Mouse (Mus musculus): ENCODE measurements at regions not wholly inside any gene's neighbourhood (a gene's known extent, or its start where the extent isn't known, plus 50 kb on each side); places are given as distances from the start of the nearest gene placed in this dataset.

- DNase-seq: no peak
Observed at GRCm38 (mm10) chr5:75471010-75471409, 103.7 kb upstream of the Kit start.

- DNase-seq: no peak
Observed at GRCm38 (mm10) chr5:75472484-75472883, 102.2 kb upstream of the Kit start.

GRCm38 (mm10) chr5:75475414-75475813 lies 99.3 kb upstream of the Kit start:
- DNase-seq: no peak

GRCm38 (mm10) chr5:75478499-75478898 lies 96.2 kb upstream of the Kit start:
- no peak for DNase-seq

- DNase-seq: no peak
Observed at GRCm38 (mm10) chr5:75479149-75479548, 95.6 kb upstream of the Kit start.

- no peak for DNase-seq
Observed at GRCm38 (mm10) chr5:75481595-75481994, 93.1 kb upstream of the Kit start.

GRCm38 (mm10) chr5:75484330-75484729 lies 90.4 kb upstream of the Kit start:
- peak; percentile 3 to 44 for DNase-seq

GRCm38 (mm10) chr5:75490806-75491205 lies 83.9 kb upstream of the Kit start:
- DNase-seq: peak in 1 of 2 experiments; percentile 15

GRCm38 (mm10) chr5:75494143-75494542 lies 80.6 kb upstream of the Kit start:
- DNase-seq: no peak

- no peak for DNase-seq
Observed at GRCm38 (mm10) chr5:75499053-75499452, 75.7 kb upstream of the Kit start.

- DNase-seq: no peak
Observed at GRCm38 (mm10) chr5:75499695-75500094, 75.0 kb upstream of the Kit start.

GRCm38 (mm10) chr5:75500654-75501416 lies 73.9 kb upstream of the Kit start:
- DNase-seq: no peak

- DNase-seq: no peak
Observed at GRCm38 (mm10) chr5:75503673-75504072, 71.0 kb upstream of the Kit start.

- peak; percentile 21 to 26 for DNase-seq
Observed at GRCm38 (mm10) chr5:75512521-75513422, 61.9 kb upstream of the Kit start.

GRCm38 (mm10) chr5:75518213-75518612 lies 56.5 kb upstream of the Kit start:
- DNase-seq: no peak

GRCm38 (mm10) chr5:75523041-75523678 lies 51.6 kb upstream of the Kit start:
- DNase-seq: no peak
